Mouse (Mus musculus): ENCODE measurements around the gene Syt15.

- no peak for TF ChIP-seq CTCF (IDR thresholded peaks at IDR 0.05; ENCODE audit: low read depth, low read length)
- TF ChIP-seq EP300 (IDR thresholded peaks at IDR 0.05; ENCODE audit: insufficient read depth, low read depth, low read length) = no peak
- no peak for TF ChIP-seq POLR2A (IDR thresholded peaks at IDR 0.05; ENCODE audit: insufficient read depth, low read length)
These were observed 397 bp downstream of the Syt15 start for GRCm38 (mm10) chr14:34219786-34220198.
